Mouse (Mus musculus): ENCODE data around the gene Atxn2l. TPM values are rescaled to one million over a fixed set of nuclear protein-coding genes. Genes with fewer than 3 reads are reported as not detected.

Atxn2l gene
- polyA plus RNA-seq (2015; fragmentation: Nextera tagmentation; extraction: Ambion mirVana), result 30.2 and 30.3 TPM in 2 replicates

DNA sequence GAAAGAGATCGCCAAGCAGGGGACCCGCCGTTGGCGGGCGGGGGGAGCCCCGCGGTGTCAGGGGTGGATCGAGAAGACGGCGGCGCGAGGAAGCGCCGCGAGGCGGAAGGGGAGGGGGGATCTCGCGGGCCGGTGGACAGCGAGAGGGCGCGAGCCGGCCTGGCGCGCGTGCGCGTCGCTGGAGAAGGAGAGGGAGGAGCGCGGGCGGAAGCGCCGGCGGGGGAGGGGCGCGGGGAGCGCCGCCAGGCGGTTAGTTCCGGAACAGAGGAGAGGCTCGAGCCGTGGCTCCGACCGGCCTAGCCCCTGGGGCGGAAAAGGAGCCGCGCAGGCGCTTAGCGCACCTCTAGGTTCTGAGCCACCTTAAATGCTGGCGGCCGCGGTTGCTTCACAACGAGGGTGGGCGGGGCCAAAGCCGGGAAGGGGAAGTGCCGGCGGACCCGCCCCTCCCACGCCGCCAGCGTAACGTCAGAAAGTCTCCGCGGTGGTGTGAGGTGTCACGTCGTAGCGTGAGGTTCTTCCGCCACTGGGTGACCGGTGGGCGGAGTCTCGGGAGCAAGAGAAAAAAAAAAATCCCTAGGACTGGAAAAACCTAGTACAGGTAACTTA is at the start of gene Atxn2l:
TSS of gene Atxn2l (minus strand) at position 165 of the 606 bp plus-strand sequence.
- peak within 1 kb of the TSS; percentile 100 for H3K4me3 ChIP-seq (replicated peaks; ENCODE audit: low read depth, low read length)
- no peaks in the 10 kb centered on the region for H3K9me3 ChIP-seq (replicated peaks; ENCODE audit: low read length)
- TF ChIP-seq CTCF (IDR thresholded peaks at IDR 0.05; ENCODE audit: low read depth), result peak; percentile 67
- peaks cover 25% of the 10 kb centered on the region for H3K36me3 ChIP-seq (ENCODE audit: insufficient read depth, low read length)
- ATAC-seq (replicated peaks; ENCODE audit: low FRiP score, low read depth) (peak; percentile 92), DNase-seq (ENCODE audit: low spot score) (peak; percentile 99)
- H3K27ac ChIP-seq, result peak within 1 kb of the TSS; percentile 100
- peaks cover 3% of the 10 kb centered on the region; the same call in 1 of the 2 replicates for H3K4me1 ChIP-seq (replicated peaks; ENCODE audit: insufficient read depth, low read length)
- H3K27me3 ChIP-seq (ENCODE audit: insufficient read depth, low read length), result no peaks in the 10 kb centered on the region
- H3K9ac ChIP-seq (ENCODE audit: low read depth, low read length), result peak within 1 kb of the TSS; percentile 100
- under 1% methylated on average over 55 of the region's 72 CpGs for WGBS
- peak within 1 kb of the TSS; percentile 59 for H3K4me2 ChIP-seq (ENCODE audit: low read length)

DNA sequence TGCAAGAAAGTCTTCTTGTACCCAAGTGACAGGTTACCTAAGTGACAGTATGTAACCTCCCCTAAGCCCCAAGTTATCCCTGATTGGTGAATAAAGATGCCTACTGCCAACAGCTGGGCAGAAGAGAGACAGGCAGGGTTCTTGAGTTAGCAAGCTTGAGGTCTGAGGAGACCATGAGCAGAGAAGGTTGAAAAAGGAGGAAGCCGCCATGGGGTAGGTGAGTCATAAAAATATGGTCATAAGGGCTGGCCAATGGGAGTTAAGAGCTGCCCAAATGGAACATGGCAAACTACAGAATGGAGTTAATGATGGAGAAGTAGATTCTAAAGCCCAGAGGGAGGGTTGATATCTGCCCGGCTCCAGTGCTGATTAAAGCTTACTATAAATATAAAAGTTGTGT is 42.4 kb upstream of the Atxn2l start:
- no peak for DNase-seq (ENCODE audit: low spot score)
- ATAC-seq (replicated peaks; ENCODE audit: low FRiP score, low read depth), result no peak
- Histone ChIP-seq H3K4me1 (replicated peaks; ENCODE audit: insufficient read depth, low read length) (no peaks in the 10 kb centered on the region), H3K4me2 (ENCODE audit: low read length) (no peak overlapping the region), H3K4me3 (replicated peaks; ENCODE audit: low read depth, low read length) (no peak overlapping the region), H3K27ac (no peak overlapping the region), H3K27me3 (ENCODE audit: insufficient read depth, low read length) (no peaks in the 10 kb centered on the region), H3K9me3 (replicated peaks; ENCODE audit: low read length) (no peaks in the 10 kb centered on the region), H3K9ac (ENCODE audit: low read depth, low read length) (no peak overlapping the region), H3K36me3 (ENCODE audit: insufficient read depth, low read length) (peaks cover 41% of the 10 kb centered on the region)
- 92% methylated on average over 2 of the region's 2 CpGs for WGBS
- TF ChIP-seq CTCF (IDR thresholded peaks at IDR 0.05; ENCODE audit: low read depth), result no peak

DNA sequence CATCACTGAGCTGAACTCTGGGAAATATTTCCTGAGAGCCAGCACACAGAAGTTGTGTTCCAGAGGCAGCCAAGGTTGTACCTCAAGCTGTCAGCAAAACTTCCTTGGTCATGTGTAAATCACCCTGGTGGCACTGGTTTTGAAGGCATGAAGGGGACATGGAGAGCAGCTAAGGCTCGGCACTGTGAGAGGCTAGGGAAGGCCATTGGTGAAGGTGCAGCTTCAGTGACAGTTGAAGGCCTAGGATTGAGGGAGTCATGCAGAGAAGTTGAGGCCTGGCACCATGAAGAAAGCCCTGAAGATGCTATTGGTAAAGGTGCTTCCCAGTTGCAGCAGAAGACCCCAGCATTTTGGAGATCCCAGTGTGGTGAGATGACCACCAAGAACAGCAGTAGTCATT is 38.4 kb upstream of the Atxn2l start:
- Histone ChIP-seq H3K9ac (ENCODE audit: low read depth, low read length) (no peak overlapping the region), H3K4me3 (replicated peaks; ENCODE audit: low read depth, low read length) (no peak overlapping the region), H3K9me3 (replicated peaks; ENCODE audit: low read length) (no peaks in the 10 kb centered on the region), H3K4me2 (ENCODE audit: low read length) (no peak overlapping the region), H3K4me1 (replicated peaks; ENCODE audit: insufficient read depth, low read length) (no peaks in the 10 kb centered on the region), H3K27me3 (ENCODE audit: insufficient read depth, low read length) (0 out of 2 replicates have a peak, but pooled peaks cover 4% of the 10 kb centered on the region), H3K27ac (no peak overlapping the region), H3K36me3 (ENCODE audit: insufficient read depth, low read length) (peaks cover 4% of the 10 kb centered on the region; the same call in 1 of the 2 replicates)
- WGBS, result 78% methylated on average over 1 of the region's 1 CpGs
- ATAC-seq (replicated peaks; ENCODE audit: low FRiP score, low read depth), result no peak
- DNase-seq (ENCODE audit: low spot score), result no peak
- no peak for TF ChIP-seq CTCF (IDR thresholded peaks at IDR 0.05; ENCODE audit: low read depth)

DNA sequence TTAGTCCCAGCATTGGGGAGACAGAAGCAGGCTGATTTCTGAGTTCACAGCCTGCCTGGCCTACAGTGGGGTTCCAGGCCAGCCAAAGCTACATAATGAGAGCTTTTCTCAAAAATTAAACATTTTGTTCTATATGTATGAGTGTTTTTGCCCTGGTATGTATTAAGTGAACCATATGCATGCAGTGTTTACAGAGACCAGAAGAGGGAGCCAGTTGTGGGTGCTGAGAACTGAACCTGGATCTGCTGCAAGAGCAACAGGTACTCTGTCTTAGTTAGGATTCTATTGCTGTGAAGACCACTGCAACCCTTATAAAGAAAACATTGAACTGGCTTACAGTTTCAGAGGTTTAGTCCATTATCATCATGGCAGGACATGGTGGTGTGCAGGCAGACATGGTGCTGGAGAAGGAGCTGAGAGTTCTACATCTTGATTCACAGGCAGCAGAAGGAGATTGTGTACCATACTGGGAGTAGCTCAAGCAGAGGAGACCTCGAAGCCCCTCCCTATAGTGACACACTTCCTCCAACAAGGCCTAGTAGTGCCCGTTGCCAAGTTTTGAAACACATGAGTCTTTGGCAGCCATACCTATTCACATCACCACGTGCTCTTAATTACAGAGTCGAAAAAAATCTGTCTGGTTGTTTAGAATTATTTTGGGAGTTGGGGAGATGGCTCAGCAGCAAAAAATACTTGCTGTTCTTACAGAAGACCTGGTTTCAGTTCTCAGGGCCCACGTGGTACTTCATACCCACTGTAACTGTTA is 34.8 kb upstream of the Atxn2l start:
- Histone ChIP-seq H3K4me2 (ENCODE audit: low read length) (no peak overlapping the region), H3K4me3 (replicated peaks; ENCODE audit: low read depth, low read length) (no peak overlapping the region), H3K4me1 (replicated peaks; ENCODE audit: insufficient read depth, low read length) (no peaks in the 10 kb centered on the region; the same call in 1 of the 2 replicates), H3K27me3 (ENCODE audit: insufficient read depth, low read length) (0 out of 2 replicates have a peak, but pooled peaks cover 8% of the 10 kb centered on the region), H3K27ac (no peak overlapping the region), H3K9me3 (replicated peaks; ENCODE audit: low read length) (no peaks in the 10 kb centered on the region), H3K9ac (ENCODE audit: low read depth, low read length) (no peak overlapping the region), H3K36me3 (ENCODE audit: insufficient read depth, low read length) (no peaks in the 10 kb centered on the region)
- ATAC-seq (replicated peaks; ENCODE audit: low FRiP score, low read depth) (no peak), DNase-seq (ENCODE audit: low spot score) (peak; percentile 47)
- 77% methylated on average over 5 of the region's 5 CpGs for WGBS
- peak; percentile 61 for TF ChIP-seq CTCF (IDR thresholded peaks at IDR 0.05; ENCODE audit: low read depth)

DNA sequence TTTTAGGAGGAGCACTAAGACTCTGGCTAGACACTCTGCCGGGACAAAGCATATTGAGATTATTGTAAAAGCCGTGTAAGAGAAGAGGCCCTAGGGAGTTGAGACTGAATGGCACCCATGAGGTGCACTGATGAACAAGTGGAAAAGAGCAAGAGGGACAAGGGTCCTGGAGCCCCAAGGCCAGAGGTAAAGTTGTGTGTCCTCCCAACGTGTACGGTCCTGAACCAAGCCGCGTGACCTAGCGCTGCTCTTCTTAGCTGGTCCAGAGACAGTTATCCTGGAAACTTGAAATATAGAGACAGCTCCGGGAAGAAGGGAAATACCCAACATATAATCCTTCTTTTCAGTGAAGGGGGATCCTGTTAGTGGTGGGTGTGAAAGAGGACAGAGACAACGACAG is 33.2 kb upstream of the Atxn2l start:
- Histone ChIP-seq H3K9ac (ENCODE audit: low read depth, low read length) (no peak overlapping the region), H3K4me3 (replicated peaks; ENCODE audit: low read depth, low read length) (peak overlapping the region; percentile 38), H3K27ac (no peak overlapping the region), H3K9me3 (replicated peaks; ENCODE audit: low read length) (no peaks in the 10 kb centered on the region), H3K27me3 (ENCODE audit: insufficient read depth, low read length) (0 out of 2 replicates have a peak, but pooled peaks cover 8% of the 10 kb centered on the region), H3K36me3 (ENCODE audit: insufficient read depth, low read length) (no peaks in the 10 kb centered on the region), H3K4me1 (replicated peaks; ENCODE audit: insufficient read depth, low read length) (no peaks in the 10 kb centered on the region; the same call in 1 of the 2 replicates), H3K4me2 (ENCODE audit: low read length) (peak overlapping the region; percentile 56)
- no peak for ATAC-seq (replicated peaks; ENCODE audit: low FRiP score, low read depth)
- WGBS, result 60% methylated on average over 9 of the region's 9 CpGs
- no peak for DNase-seq (ENCODE audit: low spot score)
- no peak for TF ChIP-seq CTCF (IDR thresholded peaks at IDR 0.05; ENCODE audit: low read depth)

DNA sequence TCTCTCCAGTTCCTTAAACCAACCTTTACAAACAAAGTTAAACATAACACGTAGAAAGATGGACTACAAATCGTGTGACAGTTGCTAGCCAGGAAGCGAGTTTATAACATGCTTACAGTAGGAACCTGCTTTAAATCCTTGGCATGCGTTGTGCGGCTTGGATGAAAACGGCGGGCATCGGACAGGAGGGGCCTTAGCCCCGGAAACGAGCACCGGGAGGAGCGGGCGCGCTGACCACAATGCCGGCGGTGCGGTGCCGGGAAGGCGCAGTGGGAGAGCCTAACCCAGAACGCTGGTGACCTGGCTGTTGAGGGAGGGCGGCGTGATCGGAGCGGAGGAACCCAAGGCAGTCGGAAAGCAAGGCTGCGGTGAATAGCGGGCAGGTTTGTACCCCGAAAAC is 32.5 kb upstream of the Atxn2l start:
- Histone ChIP-seq H3K27me3 (ENCODE audit: insufficient read depth, low read length) (0 out of 2 replicates have a peak, but pooled peaks cover 8% of the 10 kb centered on the region), H3K9me3 (replicated peaks; ENCODE audit: low read length) (no peaks in the 10 kb centered on the region), H3K4me2 (ENCODE audit: low read length) (peak overlapping the region; percentile 56), H3K9ac (ENCODE audit: low read depth, low read length) (peak overlapping the region; percentile 6; the same call in 1 of the 2 replicates), H3K36me3 (ENCODE audit: insufficient read depth, low read length) (no peaks in the 10 kb centered on the region), H3K4me3 (replicated peaks; ENCODE audit: low read depth, low read length) (peak overlapping the region; percentile 38), H3K4me1 (replicated peaks; ENCODE audit: insufficient read depth, low read length) (no peaks in the 10 kb centered on the region; the same call in 1 of the 2 replicates), H3K27ac (no peak overlapping the region)
- WGBS, result 1% methylated on average over 28 of the region's 28 CpGs
- ATAC-seq (replicated peaks; ENCODE audit: low FRiP score, low read depth) (no peak), DNase-seq (ENCODE audit: low spot score) (peak; percentile 42)
- no peak for TF ChIP-seq CTCF (IDR thresholded peaks at IDR 0.05; ENCODE audit: low read depth)
